Comparison of ENCODE assay signal across 27 mouse cellular contexts in the genomic region with DNA sequence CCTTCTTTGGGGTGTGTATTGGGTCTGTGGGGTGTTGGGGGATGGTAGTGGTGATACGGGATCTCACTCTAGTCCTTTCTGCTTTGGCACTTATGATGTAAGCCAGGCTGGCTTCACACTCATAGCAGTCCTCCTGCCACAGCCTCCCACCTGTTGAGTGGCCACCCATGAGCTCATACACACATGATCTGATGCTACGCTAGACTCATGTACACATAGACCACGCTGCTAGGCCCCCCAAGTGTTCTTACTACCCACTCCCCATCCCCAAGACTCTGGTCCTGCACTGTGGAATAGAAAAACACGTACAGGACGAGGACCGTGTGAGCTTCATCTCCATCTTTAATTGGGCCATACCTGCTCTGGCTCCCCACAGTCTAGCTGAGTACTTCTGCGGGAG. TPM values are rescaled to one million over a fixed set of nuclear protein-coding genes. Genes with fewer than 3 reads are reported as not detected.
DNase-seq lines count a peak whose midpoint lies in the region; ATAC-seq lines count a peak whose summit lies in the region.
"Had no signal": no experiment of that assay in that cellular context is flagged by ENCODE, and none has a peak within 500 bp of the region (broad histone marks: within the 10 kb centered on the region; RNA-seq: fewer than 3 reads in every experiment).

No protein-coding gene starts in this region.

- H3K4me1 ChIP-seq in heart, embryonic 12.5 days (replicated peaks): peaks cover 56% of the 10 kb centered on the region
- H3K4me1 ChIP-seq in kidney, embryonic 16.5 days (ENCODE audit: insufficient read depth, low read length): no peaks in the 10 kb centered on the region
- no peaks in the 10 kb centered on the region for H3K4me1 ChIP-seq in neural tube, embryonic 15.5 days
- H3K4me1 ChIP-seq in hindbrain, embryonic 13.5 days (replicated peaks): no peaks in the 10 kb centered on the region; the same call in 1 of the 2 replicates
- H3K4me1 ChIP-seq: embryonic facial prominence, embryonic 13.5 days; forebrain, embryonic 13.5 days had no signal

- H3K4me2 ChIP-seq in heart, embryonic 12.5 days: peak overlapping the region; percentile 55
- no peak overlapping the region for H3K4me2 ChIP-seq in kidney, embryonic 16.5 days (replicated peaks; ENCODE audit: low read depth, low read length)
- no peak overlapping the region for H3K4me2 ChIP-seq in neural tube, embryonic 15.5 days
- no peak overlapping the region for H3K4me2 ChIP-seq in hindbrain, embryonic 13.5 days
- H3K4me2 ChIP-seq: embryonic facial prominence, embryonic 13.5 days; forebrain, embryonic 13.5 days; hindbrain, embryonic 14.5 days; lung, embryonic 14.5 days had no signal

- H3K9ac ChIP-seq in heart, embryonic 12.5 days: peak overlapping the region; percentile 51
- H3K9ac ChIP-seq in kidney, embryonic 16.5 days (replicated peaks; ENCODE audit: low read length): no peak overlapping the region
- no peak overlapping the region for H3K9ac ChIP-seq in neural tube, embryonic 15.5 days (replicated peaks)
- no peak overlapping the region for H3K9ac ChIP-seq in hindbrain, embryonic 13.5 days
- H3K9ac ChIP-seq: embryonic facial prominence, embryonic 13.5 days; forebrain, embryonic 13.5 days; hindbrain, embryonic 14.5 days; lung, embryonic 14.5 days had no signal

- ATAC-seq in heart, embryonic 12.5 days (ENCODE audit: insufficient number of reproducible peaks, low FRiP score): no peak
- ATAC-seq in kidney, embryonic 16.5 days (ENCODE audit: low FRiP score, low TSS enrichment): peak; percentile 51; the same call in 1 of the 2 replicates
- peak; percentile 24; the same call in 1 of the 2 replicates for ATAC-seq in neural tube, embryonic 15.5 days (ENCODE audit: low FRiP score)
- no peak for ATAC-seq in hindbrain, embryonic 13.5 days (ENCODE audit: low FRiP score)
- ATAC-seq: forebrain, embryonic 13.5 days; inflammation-experienced regulatory T-cells, adult 6 months; midbrain, embryonic 16.5 days had no signal

- peak overlapping the region; percentile 26; the same call in 1 of the 2 replicates for H3K4me3 ChIP-seq in heart, embryonic 12.5 days
- no peak overlapping the region for H3K4me3 ChIP-seq in kidney, embryonic 16.5 days (ENCODE audit: low read length)
- no peak overlapping the region for H3K4me3 ChIP-seq in neural tube, embryonic 15.5 days (replicated peaks)
- H3K4me3 ChIP-seq in hindbrain, embryonic 13.5 days: no peak overlapping the region
- H3K4me3 ChIP-seq: embryonic facial prominence, embryonic 13.5 days; forebrain, embryonic 13.5 days; left cerebral cortex, adult 2 months had no signal

- no peaks in the 10 kb centered on the region for H3K9me3 ChIP-seq in heart, embryonic 12.5 days (replicated peaks)
- H3K9me3 ChIP-seq in kidney, embryonic 16.5 days (ENCODE audit: low read length): no peaks in the 10 kb centered on the region
- H3K9me3 ChIP-seq in neural tube, embryonic 15.5 days (replicated peaks): no peaks in the 10 kb centered on the region
- no peaks in the 10 kb centered on the region for H3K9me3 ChIP-seq in hindbrain, embryonic 13.5 days
- H3K9me3 ChIP-seq: embryonic facial prominence, embryonic 13.5 days; forebrain, embryonic 13.5 days had no signal

- peaks cover 57% of the 10 kb centered on the region for H3K36me3 ChIP-seq in heart, embryonic 12.5 days
- H3K36me3 ChIP-seq in kidney, embryonic 16.5 days (ENCODE audit: insufficient read depth, low read length): no peaks in the 10 kb centered on the region
- no peaks in the 10 kb centered on the region for H3K36me3 ChIP-seq in neural tube, embryonic 15.5 days
- H3K36me3 ChIP-seq in hindbrain, embryonic 13.5 days: no peaks in the 10 kb centered on the region
- H3K36me3 ChIP-seq: embryonic facial prominence, embryonic 13.5 days had no signal

- 73% methylated on average over 7 of the region's 7 CpGs for WGBS in heart, embryonic 12.5 days
- WGBS in kidney, embryonic 16.5 days: 90% methylated on average over 7 of the region's 7 CpGs
- 85% methylated on average over 7 of the region's 7 CpGs for WGBS in neural tube, embryonic 15.5 days
- WGBS in hindbrain, embryonic 13.5 days: 88% methylated on average over 7 of the region's 7 CpGs

- no peak for DNase-seq in heart, postnatal 25 days (ENCODE audit: low spot score)
- DNase-seq in kidney, postnatal 10 days: no peak
- DNase-seq in neural tube, embryonic 10.5 days (ENCODE audit: extremely low spot score, low spot score): no peak
- DNase-seq: adrenal gland, postnatal 10 days; kidney, adult 18-20 months; lung, embryonic 14.5 days; thymus, adult 18-20 months; thymus, postnatal 4 days had no signal

- H3K27me3 ChIP-seq in heart, embryonic 12.5 days (replicated peaks): no peaks in the 10 kb centered on the region
- no peaks in the 10 kb centered on the region for H3K27me3 ChIP-seq in kidney, embryonic 16.5 days (ENCODE audit: insufficient read depth, low read length)
- H3K27me3 ChIP-seq in neural tube, embryonic 15.5 days (replicated peaks): no peaks in the 10 kb centered on the region
- no peaks in the 10 kb centered on the region for H3K27me3 ChIP-seq in hindbrain, embryonic 13.5 days
- H3K27me3 ChIP-seq: embryonic facial prominence, embryonic 13.5 days; forebrain, embryonic 13.5 days had no signal

- peak overlapping the region; percentile 35 for H3K27ac ChIP-seq in heart, embryonic 12.5 days (ENCODE audit: poor library complexity, severe bottlenecking)
- H3K27ac ChIP-seq in kidney, embryonic 16.5 days (ENCODE audit: low read length): no peak overlapping the region
- H3K27ac ChIP-seq in neural tube, embryonic 15.5 days (replicated peaks): no peak overlapping the region
- no peak overlapping the region for H3K27ac ChIP-seq in hindbrain, embryonic 13.5 days
- H3K27ac ChIP-seq: embryonic facial prominence, embryonic 13.5 days; forebrain, embryonic 13.5 days; hindbrain, embryonic 14.5 days; kidney, postnatal 0 days had no signal

- intact Hi-C loops in heart, postnatal 25 days (cut with DNase I): loop anchor here (10.0 kb wide), 1 partner anchor 474 kb away; no protein-coding TSS in a partner anchor

RNA-seq across cellular contexts. Expression of a gene that starts 7.0 kb away (rescaled TPM):
- polyA plus RNA-seq in heart, embryonic 12.5 days (2016; fragmentation: Nextera tagmentation; extraction: Ambion mirVana): 308 and 330 TPM in 2 replicates
- total RNA-seq in heart, postnatal 25 days (2021): 100 to 1,000 TPM; 481 to 520 TPM
- polyA plus RNA-seq in kidney, embryonic 16.5 days (2015; fragmentation: Nextera tagmentation; extraction: Ambion mirVana): 0.54 and 6.7 TPM in 2 replicates
- 1.0 and 2.0 TPM in 2 replicates for polyA plus RNA-seq in neural tube, embryonic 15.5 days (2015; fragmentation: Nextera tagmentation; extraction: Ambion mirVana)
- 0.49 and 0.61 TPM in 2 replicates for polyA plus RNA-seq in hindbrain, embryonic 13.5 days (2015; fragmentation: Nextera tagmentation; extraction: Ambion mirVana)

RNA-seq across cellular contexts. Expression of a gene that starts 22.2 kb away (rescaled TPM):
- 2.5 and 3.8 TPM in 2 replicates for polyA plus RNA-seq in heart, embryonic 12.5 days (2016; fragmentation: Nextera tagmentation; extraction: Ambion mirVana)
- total RNA-seq in heart, postnatal 25 days (2021): not detected
- polyA plus RNA-seq in kidney, embryonic 16.5 days (2015; fragmentation: Nextera tagmentation; extraction: Ambion mirVana): not detected in 2 replicates
- 0.72 TPM in 1 of 2 replicates, not detected in the other for polyA plus RNA-seq in neural tube, embryonic 15.5 days (2015; fragmentation: Nextera tagmentation; extraction: Ambion mirVana)
- not detected in 2 replicates for polyA plus RNA-seq in hindbrain, embryonic 13.5 days (2015; fragmentation: Nextera tagmentation; extraction: Ambion mirVana)
- total RNA-seq: adrenal gland, postnatal 10 days; gastrocnemius, adult 18-20 months; layer of hippocampus, postnatal 10 days; left cerebral cortex, adult 2 months; left cerebral cortex, postnatal 36 days; megakaryocyte-erythroid progenitor cell, adult 5-6 weeks had no signal
- polyA plus RNA-seq: cerebellum, adult 2 months; embryonic facial prominence, embryonic 13.5 days; forebrain, embryonic 13.5 days; gonadal fat pad, adult 2 months; hindbrain, embryonic 14.5 days; inflammation-experienced regulatory T-cells, adult 6 months; kidney, postnatal 0 days; limb, embryonic 14.5 days; lung, embryonic 14.5 days; midbrain, embryonic 16.5 days; small intestine, adult 2 months had no signal

RNA-seq across cellular contexts. Expression of a gene that starts 22.2 kb away (rescaled TPM):
- 301 and 307 TPM in 2 replicates for polyA plus RNA-seq in heart, embryonic 12.5 days (2016; fragmentation: Nextera tagmentation; extraction: Ambion mirVana)
- total RNA-seq in heart, postnatal 25 days (2021): 100 to 1,000 TPM; 261 to 277 TPM
- 147 and 149 TPM in 2 replicates for polyA plus RNA-seq in kidney, embryonic 16.5 days (2015; fragmentation: Nextera tagmentation; extraction: Ambion mirVana)
- polyA plus RNA-seq in neural tube, embryonic 15.5 days (2015; fragmentation: Nextera tagmentation; extraction: Ambion mirVana): 95.8 and 101 TPM in 2 replicates
- polyA plus RNA-seq in hindbrain, embryonic 13.5 days (2015; fragmentation: Nextera tagmentation; extraction: Ambion mirVana): 98.7 and 106 TPM in 2 replicates

RNA-seq across cellular contexts. Expression of a gene that starts 27.1 kb away (rescaled TPM):
- 0.09 TPM in 1 of 2 replicates, not detected in the other for polyA plus RNA-seq in heart, embryonic 12.5 days (2016; fragmentation: Nextera tagmentation; extraction: Ambion mirVana)
- not detected for total RNA-seq in heart, postnatal 25 days (2021)
- 0.08 and 0.26 TPM in 2 replicates for polyA plus RNA-seq in kidney, embryonic 16.5 days (2015; fragmentation: Nextera tagmentation; extraction: Ambion mirVana)
- 0.40 and 0.88 TPM in 2 replicates for polyA plus RNA-seq in neural tube, embryonic 15.5 days (2015; fragmentation: Nextera tagmentation; extraction: Ambion mirVana)
- 0.74 and 1.8 TPM in 2 replicates for polyA plus RNA-seq in hindbrain, embryonic 13.5 days (2015; fragmentation: Nextera tagmentation; extraction: Ambion mirVana)
- total RNA-seq: gastrocnemius, adult 18-20 months had no signal

Comparison
In these comparisons a context has a peak if more than half of its experiments do, and no peak if none do; other contexts are left out.
1. ATAC-seq: peak in kidney, embryonic 16.5 days (single experiment) and neural tube, embryonic 15.5 days (single experiment); none in heart, embryonic 12.5 days (single experiment) and hindbrain, embryonic 13.5 days (single experiment).
2. RNA of a gene that starts 7.0 kb away (polyA plus RNA-seq): 308 to 330 TPM in heart, embryonic 12.5 days; 0.54 to 6.7 TPM in kidney, embryonic 16.5 days, 1.0 to 2.0 TPM in neural tube, embryonic 15.5 days and 0.49 to 0.61 TPM in hindbrain, embryonic 13.5 days; every median in the first group is over 10 times any median in the second.